8 mouse cellular contexts compared by ENCODE assay signal in the genomic region with DNA sequence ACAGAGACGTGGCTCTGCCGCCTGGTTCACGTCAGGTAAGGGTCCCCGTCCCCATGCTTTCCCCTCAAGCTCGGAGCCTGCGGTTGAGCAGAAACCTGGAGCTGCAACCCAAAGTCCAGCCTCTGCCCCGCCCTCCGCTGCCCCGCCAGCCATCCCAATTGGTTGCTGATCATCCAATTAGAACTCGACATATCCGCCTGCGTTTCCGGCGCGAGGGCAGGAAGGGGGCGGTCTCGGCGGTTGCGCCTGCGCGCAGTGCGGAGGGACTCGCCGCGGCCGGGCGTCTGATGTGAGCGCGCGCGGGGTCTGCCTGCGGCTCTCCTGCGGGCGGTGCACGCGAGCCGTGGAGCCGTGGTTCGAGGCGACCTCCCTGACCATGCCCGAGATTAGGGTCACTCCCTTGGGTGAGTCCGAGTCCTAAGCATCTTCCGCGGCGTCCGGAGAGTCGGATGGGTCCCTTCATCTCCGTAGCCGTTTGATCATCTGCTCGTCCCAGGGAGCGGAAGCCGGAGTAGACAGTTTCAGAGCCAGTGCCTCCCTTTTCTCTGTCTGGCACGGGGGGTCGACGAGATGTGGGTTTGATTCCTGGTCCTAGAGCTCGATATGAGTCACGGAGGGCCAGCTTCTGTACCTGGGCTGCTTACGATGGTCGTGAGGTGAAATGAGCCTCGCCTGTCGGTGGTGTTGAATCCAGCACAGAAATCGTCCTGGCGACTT. TPM values are rescaled to one million over a fixed set of nuclear protein-coding genes. Genes with fewer than 3 reads are reported as not detected.
DNase-seq lines count a peak whose midpoint lies in the region; ATAC-seq lines count a peak whose summit lies in the region.

Gene Cptp (minus strand): TSS at position 124 of the 717 bp plus-strand sequence.
Gene Ints11 (plus strand): TSS at position 230 of the 717 bp plus-strand sequence.

- H3K27me3 ChIP-seq in hindbrain, embryonic 11.5 days (ENCODE audit: control insufficient read depth, insufficient read depth, low read length): no peaks in the 10 kb centered on the region

- peak within 1 kb of the TSS; percentile 91 for H3K4me2 ChIP-seq in hindbrain, embryonic 11.5 days (replicated peaks; ENCODE audit: low read depth, low read length)

- H3K27ac ChIP-seq in hindbrain, embryonic 11.5 days (ENCODE audit: low read depth, low read length): peak within 1 kb of the TSS; percentile 67

- H3K4me1 ChIP-seq in hindbrain, embryonic 11.5 days (replicated peaks; ENCODE audit: control insufficient read depth, insufficient read depth, low read length): 0 out of 2 replicates have a peak, but pooled peaks cover 3% of the 10 kb centered on the region

- DNase-seq in MN1 (ENCODE audit: low spot score): peak; percentile 97
- DNase-seq in cerebellum, adult 9-10 months: peak; percentile 96
- peak; percentile 93 to 98 for DNase-seq in frontal cortex, adult 2 months (ENCODE audit: extremely low spot score in 1 of 2, low spot score in 1 of 2)
- DNase-seq in hindbrain, embryonic 11.5 days (ENCODE audit: low spot score): peak; percentile 96
- DNase-seq in layer of hippocampus, postnatal 10 days (ENCODE audit: low spot score in 2 of 2): peak; percentile 94 to 97
- peak; percentile 99 for DNase-seq in lung, postnatal 10 days
- peak; percentile 96 for DNase-seq in ovary, postnatal 36 days (ENCODE audit: low spot score)
- peak; percentile 97 for DNase-seq in thymus, postnatal 25 days

- under 1% methylated on average over 61 of the region's 63 CpGs for WGBS in hindbrain, embryonic 11.5 days

- peak within 1 kb of the TSS; percentile 85 for H3K4me3 ChIP-seq in hindbrain, embryonic 11.5 days (ENCODE audit: low read depth, low read length)

- H3K36me3 ChIP-seq in hindbrain, embryonic 11.5 days (ENCODE audit: control insufficient read depth, insufficient read depth, low read length): peaks cover 5% of the 10 kb centered on the region

- peak within 1 kb of the TSS; percentile 81 for H3K9ac ChIP-seq in hindbrain, embryonic 11.5 days (ENCODE audit: low read depth, low read length)

- H3K9me3 ChIP-seq in hindbrain, embryonic 11.5 days (ENCODE audit: control insufficient read depth, low read length): no peaks in the 10 kb centered on the region

- peak; percentile 97 for ATAC-seq in hindbrain, embryonic 11.5 days (ENCODE audit: low FRiP score)

RNA-seq across cellular contexts. Expression of gene Cptp, which starts in this region (rescaled TPM):
- 19.6 and 22.3 TPM in 2 replicates for polyA plus RNA-seq in frontal cortex, adult 2 months (2012; rRNA removed)
- polyA plus RNA-seq in hindbrain, embryonic 11.5 days (2014; fragmentation: Nextera tagmentation; extraction: Ambion mirVana): 19.8 and 22.7 TPM in 2 replicates
- total RNA-seq in layer of hippocampus, postnatal 10 days (2021): 10 to 100 TPM; 28.1 to 32.2 TPM

RNA-seq across cellular contexts. Expression of gene Ints11, which starts in this region (rescaled TPM):
- polyA plus RNA-seq in frontal cortex, adult 2 months (2012; rRNA removed): 36.9 and 41.1 TPM in 2 replicates
- polyA plus RNA-seq in hindbrain, embryonic 11.5 days (2014; fragmentation: Nextera tagmentation; extraction: Ambion mirVana): 93.1 and 95.4 TPM in 2 replicates
- 10 to 100 TPM; 35.9 to 41.0 TPM for total RNA-seq in layer of hippocampus, postnatal 10 days (2021)

Comparison
In these comparisons a context has a peak if more than half of its experiments do, and no peak if none do; other contexts are left out.
1. Peak in every context shown above with its lines: DNase-seq, ATAC-seq, H3K4me3 ChIP-seq and H3K27ac ChIP-seq.